Mouse (Mus musculus): ENCODE results near the gene Gm20219. TPM values are rescaled to one million over a fixed set of nuclear protein-coding genes. Genes with fewer than 3 reads are reported as not detected.

Gm20219 gene
- polyA plus RNA-seq (2015; fragmentation: Nextera tagmentation; extraction: Ambion mirVana): 0.08 TPM in 2 replicates

- H3K4me1 ChIP-seq (ENCODE audit: insufficient read depth): no peaks in the 10 kb centered on the region
- H3K27ac ChIP-seq (ENCODE audit: low read depth): no peak within 1 kb of the TSS
- no peak within 1 kb of the TSS for H3K9ac ChIP-seq (replicated peaks)
- no peaks in the 10 kb centered on the region for H3K27me3 ChIP-seq (ENCODE audit: insufficient read depth, low read length)
- TF ChIP-seq EP300 (IDR thresholded peaks at IDR 0.05; ENCODE audit: low read depth) (no peak), CTCF (IDR thresholded peaks at IDR 0.05; ENCODE audit: low read depth) (no peak)
- no peak within 1 kb of the TSS for H3K4me3 ChIP-seq (ENCODE audit: low read depth, low read length)
- ATAC-seq (no peak; the same call in 1 of the 2 replicates), DNase-seq (no peak)
- WGBS (ENCODE audit: insufficient replicate concordance): 70% methylated on average over 20 of the region's 20 CpGs
- H3K36me3 ChIP-seq (replicated peaks; ENCODE audit: insufficient read depth, low read length): no peaks in the 10 kb centered on the region
- H3K4me2 ChIP-seq (ENCODE audit: low read depth, low read length): no peak within 1 kb of the TSS
- no peaks in the 10 kb centered on the region for H3K9me3 ChIP-seq (ENCODE audit: low read length)
Measured at GRCm38 (mm10) chr17:56554122-56554551, at the start of gene Gm20219. TSS of gene Gm20219 (minus strand) at chr17:56554387.

- Histone ChIP-seq H3K9ac (replicated peaks) (no peak overlapping the region), H3K27me3 (ENCODE audit: insufficient read depth, low read length) (no peaks in the 10 kb centered on the region), H3K9me3 (ENCODE audit: low read length) (no peaks in the 10 kb centered on the region), H3K4me1 (ENCODE audit: insufficient read depth) (peaks cover 9% of the 10 kb centered on the region), H3K4me3 (ENCODE audit: low read depth, low read length) (no peak overlapping the region), H3K27ac (ENCODE audit: low read depth) (no peak overlapping the region), H3K36me3 (replicated peaks; ENCODE audit: insufficient read depth, low read length) (peaks cover 81% of the 10 kb centered on the region), H3K4me2 (ENCODE audit: low read depth, low read length) (no peak overlapping the region)
- no peak for ATAC-seq
- 90% methylated on average over 9 of the region's 9 CpGs for WGBS (ENCODE audit: insufficient replicate concordance)
- no peak for DNase-seq
- TF ChIP-seq CTCF (IDR thresholded peaks at IDR 0.05; ENCODE audit: low read depth): no peak
- no peak for TF ChIP-seq EP300 (IDR thresholded peaks at IDR 0.05; ENCODE audit: low read depth)
Measured at GRCm38 (mm10) chr17:56604070-56604380, 49.8 kb upstream of the Gm20219 start.

- H3K4me3 ChIP-seq (ENCODE audit: low read depth, low read length): no peak overlapping the region
Measured at GRCm38 (mm10) chr17:56603186-56604069, 49.2 kb upstream of the Gm20219 start.

GRCm38 (mm10) chr17:56593527-56594271, 39.5 kb upstream of the Gm20219 start:
- no peaks in the 10 kb centered on the region for H3K27me3 ChIP-seq (ENCODE audit: insufficient read depth, low read length)
- no peak overlapping the region for H3K4me2 ChIP-seq (ENCODE audit: low read depth, low read length)
- H3K36me3 ChIP-seq (replicated peaks; ENCODE audit: insufficient read depth, low read length): peaks cover 87% of the 10 kb centered on the region
- H3K27ac ChIP-seq (ENCODE audit: low read depth): no peak overlapping the region
- DNase-seq (no peak), ATAC-seq (no peak)
- H3K9me3 ChIP-seq (ENCODE audit: low read length): no peaks in the 10 kb centered on the region
- WGBS (ENCODE audit: insufficient replicate concordance): 90% methylated on average over 8 of the region's 8 CpGs
- TF ChIP-seq EP300 (IDR thresholded peaks at IDR 0.05; ENCODE audit: low read depth) (no peak), CTCF (IDR thresholded peaks at IDR 0.05; ENCODE audit: low read depth) (no peak)
- H3K4me3 ChIP-seq (ENCODE audit: low read depth, low read length): no peak overlapping the region
- no peak overlapping the region for H3K9ac ChIP-seq (replicated peaks)
- H3K4me1 ChIP-seq (ENCODE audit: insufficient read depth): no peaks in the 10 kb centered on the region

More at GRCm38 (mm10) chr17:56603186-56604069, 49.2 kb upstream of the Gm20219 start:
- Histone ChIP-seq H3K9ac (replicated peaks) (no peak overlapping the region), H3K27ac (ENCODE audit: low read depth) (no peak overlapping the region), H3K36me3 (replicated peaks; ENCODE audit: insufficient read depth, low read length) (peaks cover 81% of the 10 kb centered on the region), H3K9me3 (ENCODE audit: low read length) (no peaks in the 10 kb centered on the region), H3K4me2 (ENCODE audit: low read depth, low read length) (no peak overlapping the region), H3K4me1 (ENCODE audit: insufficient read depth) (peaks cover 3% of the 10 kb centered on the region), H3K27me3 (ENCODE audit: insufficient read depth, low read length) (no peaks in the 10 kb centered on the region)
- no peak for DNase-seq
- WGBS (ENCODE audit: insufficient replicate concordance): 96% methylated on average over 28 of the region's 28 CpGs
- no peak for ATAC-seq
- no peak for TF ChIP-seq EP300 (IDR thresholded peaks at IDR 0.05; ENCODE audit: low read depth)
- no peak for TF ChIP-seq CTCF (IDR thresholded peaks at IDR 0.05; ENCODE audit: low read depth)

- Histone ChIP-seq H3K4me2 (ENCODE audit: low read depth, low read length) (no peak overlapping the region), H3K4me3 (ENCODE audit: low read depth, low read length) (no peak overlapping the region), H3K27me3 (ENCODE audit: insufficient read depth, low read length) (no peaks in the 10 kb centered on the region), H3K4me1 (ENCODE audit: insufficient read depth) (no peaks in the 10 kb centered on the region), H3K27ac (ENCODE audit: low read depth) (no peak overlapping the region), H3K9ac (replicated peaks) (no peak overlapping the region), H3K36me3 (replicated peaks; ENCODE audit: insufficient read depth, low read length) (peaks cover 92% of the 10 kb centered on the region), H3K9me3 (ENCODE audit: low read length) (no peaks in the 10 kb centered on the region)
- no peak for ATAC-seq
- TF ChIP-seq CTCF (IDR thresholded peaks at IDR 0.05; ENCODE audit: low read depth): no peak
- no peak for TF ChIP-seq EP300 (IDR thresholded peaks at IDR 0.05; ENCODE audit: low read depth)
- no peak for DNase-seq
Measured at GRCm38 (mm10) chr17:56592553-56592952, 38.4 kb upstream of the Gm20219 start.

- H3K4me3 ChIP-seq (ENCODE audit: low read depth, low read length): no peak overlapping the region
- H3K9ac ChIP-seq (replicated peaks): no peak overlapping the region
- H3K27ac ChIP-seq (ENCODE audit: low read depth): no peak overlapping the region
- H3K4me2 ChIP-seq (ENCODE audit: low read depth, low read length): no peak overlapping the region
- peaks cover 65% of the 10 kb centered on the region for H3K36me3 ChIP-seq (replicated peaks; ENCODE audit: insufficient read depth, low read length)
- peaks cover 16% of the 10 kb centered on the region for H3K4me1 ChIP-seq (ENCODE audit: insufficient read depth)
- TF ChIP-seq CTCF (IDR thresholded peaks at IDR 0.05; ENCODE audit: low read depth) (no peak), EP300 (IDR thresholded peaks at IDR 0.05; ENCODE audit: low read depth) (no peak)
- DNase-seq (no peak), ATAC-seq (no peak)
- whole genome bisulfite sequencing (ENCODE audit: insufficient replicate concordance): 92% methylated on average over 4 of the region's 4 CpGs
- no peaks in the 10 kb centered on the region for H3K27me3 ChIP-seq (ENCODE audit: insufficient read depth, low read length)
- H3K9me3 ChIP-seq (ENCODE audit: low read length): no peaks in the 10 kb centered on the region
Measured at GRCm38 (mm10) chr17:56588921-56589320, 34.7 kb upstream of the Gm20219 start.
